Mouse (Mus musculus): ENCODE data around the gene Rad54l. TPM values are rescaled to one million over a fixed set of nuclear protein-coding genes. Genes with fewer than 3 reads are reported as not detected.
A peak's percentile ranks its signal among the peaks of the same experiment; 100 is the strongest.

Gene Rad54l
- total and polyA plus RNA-seq, 3 experiments = 22.8 to 53.3 (median 28.8) TPM

DNA sequence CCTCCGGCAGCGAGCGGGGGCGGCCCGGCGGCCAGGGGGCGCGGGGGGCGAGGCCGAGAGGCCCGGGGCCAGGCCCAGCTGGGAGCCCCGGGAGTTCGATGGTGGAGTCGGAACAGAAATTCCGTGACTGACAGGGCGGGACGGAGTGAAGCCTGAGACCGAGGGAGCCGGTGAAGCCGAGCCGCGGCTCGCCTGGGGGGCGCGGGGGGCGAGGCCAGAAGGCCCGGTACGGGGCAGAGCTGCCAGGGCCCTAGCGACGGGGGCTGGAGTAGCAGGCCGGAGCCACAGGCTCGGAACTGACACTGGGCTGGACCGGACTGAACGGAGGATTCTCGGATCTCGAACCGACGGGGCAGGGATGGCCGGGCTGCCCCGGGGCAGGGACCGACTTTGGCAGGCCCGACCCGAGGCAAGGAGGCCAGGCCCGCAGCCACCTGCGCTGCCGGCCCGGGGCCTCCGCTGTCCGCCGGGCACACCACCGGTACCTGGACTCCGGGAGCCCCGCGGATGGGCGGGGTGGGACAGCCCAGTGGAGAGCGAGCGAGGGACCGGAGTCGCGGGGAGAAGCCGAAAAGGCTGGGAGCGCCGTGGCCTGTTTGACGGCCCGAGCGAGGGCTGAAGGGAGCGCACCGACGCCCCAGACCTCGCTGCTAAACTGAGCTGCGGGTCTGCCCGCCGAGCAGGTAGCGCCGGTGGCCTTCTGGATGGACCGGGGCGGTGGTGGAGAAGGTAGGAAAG is 47.7 kb downstream of the Rad54l start (continued):
- TF ChIP-seq ETS1 (conservative IDR thresholded peaks at IDR 0.05; ENCODE audit: low read depth, low read length) (no peak), MYC (IDR thresholded peaks at IDR 0.05; ENCODE audit: low read depth, low read length) (no peak), TBP (conservative IDR thresholded peaks at IDR 0.05; ENCODE audit: low read depth, low read length) (no peak), MAZ (IDR thresholded peaks at IDR 0.05; ENCODE audit: low read depth, low read length) (no peak; the same call in 1 of the 2 replicates), ZMIZ1 (IDR thresholded peaks at IDR 0.05; ENCODE audit: low read depth, low read length) (no peak; the same call in 1 of the 2 replicates), BHLHE40 (IDR thresholded peaks at IDR 0.05; ENCODE audit: low read depth, low read length) (no peak)

DNA sequence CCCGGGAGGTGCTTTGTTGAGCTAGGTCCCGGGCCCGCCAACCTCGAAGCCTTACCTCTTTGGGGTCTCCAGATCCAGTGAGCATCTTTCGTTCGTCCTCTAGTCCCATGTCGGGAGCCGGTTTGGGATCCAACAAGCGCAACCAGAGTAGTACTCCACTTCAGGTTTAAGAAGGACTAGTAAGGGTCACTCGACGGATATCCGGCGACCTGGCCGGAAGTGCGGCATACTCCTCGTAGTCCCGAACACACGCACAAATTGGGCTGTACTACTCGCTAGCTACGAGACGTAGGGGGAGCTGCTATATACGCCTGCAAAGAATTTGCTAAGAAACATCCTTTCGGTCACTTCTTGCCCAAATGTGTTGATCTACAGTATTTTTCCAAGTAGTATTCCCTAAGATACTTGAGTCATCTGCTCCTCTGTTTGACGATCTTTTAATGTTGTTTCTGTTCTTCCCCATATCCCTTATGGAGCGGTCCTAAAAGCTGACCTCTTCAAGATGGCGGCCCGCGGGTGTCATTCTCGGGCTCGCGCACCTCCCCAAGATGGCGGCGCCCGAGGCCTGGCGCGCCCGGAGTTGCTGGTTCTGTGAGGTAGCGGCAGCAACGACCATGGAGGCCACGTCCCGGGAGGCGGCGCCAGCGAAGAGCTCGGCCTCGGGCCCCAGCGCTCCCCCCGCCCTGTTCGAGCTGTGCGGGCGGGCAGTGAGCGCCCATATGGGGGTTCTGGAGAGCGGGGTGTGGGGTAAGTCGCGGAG is 48.4 kb downstream of the Rad54l start, which contains the start of the genes Uqcrh and Lrrc41:
TSS of gene Uqcrh (minus strand) at position 211 of the 760 bp plus-strand sequence.
TSS of gene Lrrc41 (plus strand) at position 409 of the 760 bp plus-strand sequence.
- peak; percentile 94 for DNase-seq (ENCODE audit: extremely low read depth)
- Histone ChIP-seq H3K36me3 (replicated peaks in 1 of 2; ENCODE audit: control insufficient read depth in 1 of 2, insufficient read depth in 1 of 2, low read length in 1 of 2) (peaks cover 1 to 32% of the 10 kb centered on the region in 2 experiments), H3K79me2 (replicated peaks; ENCODE audit: control insufficient read depth, extremely low read depth, insufficient read depth, poor library complexity, severe bottlenecking) (peaks cover 66% of the 10 kb centered on the region), H3K4me1 (ENCODE audit: control insufficient read depth in 1 of 2, insufficient read depth in 2 of 2) (peaks cover 2 to 15% of the 10 kb centered on the region in 2 experiments; a peak in 3 of 4 replicates), H3K4me3 (replicated peaks in 1 of 3; ENCODE audit: low read depth in 2 of 3, low read length in 2 of 3, poor library complexity in 1 of 3) (peak within 1 kb of the TSS; percentile 81 to 94 (median 91)), H3K27ac (ENCODE audit: insufficient read depth, low read depth) (peak within 1 kb of the TSS; percentile 81), H3K9me3 (replicated peaks; ENCODE audit: low read length) (no peaks in the 10 kb centered on the region), H3K4me2 (ENCODE audit: insufficient read depth, low read depth, poor library complexity, severe bottlenecking) (peak within 1 kb of the TSS; percentile 63), H3K9ac (ENCODE audit: insufficient read depth, low read depth) (peak within 1 kb of the TSS; percentile 83), H3K27me3 (replicated peaks) (no peaks in the 10 kb centered on the region)
- dilution Hi-C loops (cut with MboI; ENCODE audit: extremely low pct_ligation_motif_present, extremely low pct_unique_long_range_greater_than_20kb, low sequenced_read_pairs) = no loop called here
- in situ Hi-C loops (cut with MboI; ENCODE audit: low pct_ligation_motif_present, low pct_unique_long_range_greater_than_20kb, low sequenced_read_pairs) = no loop called here
- TF ChIP-seq PAX5 (IDR thresholded peaks at IDR 0.05; ENCODE audit: low read length) (no peak), MEF2A (IDR thresholded peaks at IDR 0.05; ENCODE audit: borderline replicate concordance, low read depth, low read length) (peak; percentile 45), MXI1 (IDR thresholded peaks at IDR 0.05; ENCODE audit: low read depth, low read length) (no peak; the same call in 1 of the 2 replicates), ZC3H11A (IDR thresholded peaks at IDR 0.05; ENCODE audit: low read depth, low read length) (no peak), ZKSCAN1 (IDR thresholded peaks at IDR 0.05; ENCODE audit: borderline replicate concordance, low read depth, low read length) (no peak), GABPA (IDR thresholded peaks at IDR 0.05; ENCODE audit: insufficient replicate concordance, low read depth, low read length) (peak; percentile 26; the same call in 1 of the 2 replicates), JUND (conservative IDR thresholded peaks at IDR 0.05; ENCODE audit: low read depth, low read length) (no peak; the same call in 1 of the 2 replicates), MAZ (IDR thresholded peaks at IDR 0.05; ENCODE audit: low read depth, low read length) (0 out of 2 replicates have a peak, but pooled peaks have one; percentile 34), SMC3 (IDR thresholded peaks at IDR 0.05; ENCODE audit: low read depth, low read length) (no peak), USF1 (IDR thresholded peaks at IDR 0.05; ENCODE audit: low read depth, low read length) (no peak), NELFE (IDR thresholded peaks at IDR 0.05; ENCODE audit: low read depth, low read length) (peak; percentile 87), SIN3A (IDR thresholded peaks at IDR 0.05; ENCODE audit: low read length) (peak; percentile 68), POLR2AphosphoS2 (IDR thresholded peaks at IDR 0.05; ENCODE audit: low read depth, low read length) (peak; percentile 77), MAX (IDR thresholded peaks at IDR 0.05; ENCODE audit: low read length) (peak; percentile 33), CHD2 (IDR thresholded peaks at IDR 0.05; ENCODE audit: low read length) (no peak), CHD1 (IDR thresholded peaks at IDR 0.05; ENCODE audit: low read depth, low read length) (peak; percentile 100), ZNF384 (IDR thresholded peaks at IDR 0.05; ENCODE audit: low read depth, low read length) (no peak), KAT2A (IDR thresholded peaks at IDR 0.05; ENCODE audit: insufficient replicate concordance, low read length) (peak; percentile 79), ZMIZ1 (IDR thresholded peaks at IDR 0.05; ENCODE audit: low read depth, low read length) (peak; percentile 82; the same call in 1 of the 2 replicates), CTCF (conservative IDR thresholded peaks at IDR 0.05 in 1 of 2, IDR thresholded peaks at IDR 0.05 in 1 of 2; ENCODE audit: low read depth in 2 of 2, low read length in 2 of 2) (0 out of 4 replicates have a peak, but pooled peaks of 1 of the 2 experiments have one; percentile 13), USF2 (conservative IDR thresholded peaks at IDR 0.05; ENCODE audit: low read depth, low read length) (no peak), ETS1 (conservative IDR thresholded peaks at IDR 0.05; ENCODE audit: low read depth, low read length) (peak; percentile 25; the same call in 1 of the 2 replicates), NRF1 (IDR thresholded peaks at IDR 0.05; ENCODE audit: low read depth, low read length) (peak; percentile 84), RAD21 (IDR thresholded peaks at IDR 0.05; ENCODE audit: low read depth, low read length) (no peak), E2F4 (IDR thresholded peaks at IDR 0.05; ENCODE audit: insufficient replicate concordance, low read depth, low read length) (no peak), MYC (IDR thresholded peaks at IDR 0.05; ENCODE audit: low read depth, low read length) (peak; percentile 58), EP300 (IDR thresholded peaks at IDR 0.05; ENCODE audit: low read length) (no peak), RCOR1 (conservative IDR thresholded peaks at IDR 0.05; ENCODE audit: low read depth, low read length) (peak; percentile 97), TBP (conservative IDR thresholded peaks at IDR 0.05; ENCODE audit: low read depth, low read length) (peak; percentile 72), TCF12 (IDR thresholded peaks at IDR 0.05; ENCODE audit: low read depth, low read length) (peak; percentile 87), MAFK (IDR thresholded peaks at IDR 0.05; ENCODE audit: insufficient replicate concordance, low read length) (no peak), HCFC1 (IDR thresholded peaks at IDR 0.05; ENCODE audit: low read depth, low read length) (peak; percentile 92)

Data from CH12.LX (cell line).